Mouse (Mus musculus) macrophage (primary cell): ENCODE data around the gene Rbpj. TPM values are rescaled to one million over a fixed set of nuclear protein-coding genes. Genes with fewer than 3 reads are reported as not detected.
"Not testable (repeated sequence)": the region's sequence is repeated elsewhere in the genome, so short reads cannot be mapped to it uniquely, and the experiment has no call there.

Source experiments
- H3K27ac ChIP-seq: fragments of 350-480 bp; formaldehyde crosslinking; 2 replicates; pipeline ENCODE4 v1.9.0; 2021
- H3K36me3 ChIP-seq: fragments of 350-480 bp; formaldehyde crosslinking; 2 replicates; pipeline ENCODE4 v1.9.0; 2021; ENCODE audit errors: inconsistent target
- H3K4me3 ChIP-seq: fragments of 350-480 bp; formaldehyde crosslinking; 2 replicates; pipeline ENCODE4 v1.9.0; 2021; ENCODE audit errors: inconsistent target
- H3K79me2 ChIP-seq: fragments of 350-480 bp; formaldehyde crosslinking; 2 replicates; pipeline ENCODE4 v1.9.0; 2021; ENCODE audit errors: inconsistent target
- WGBS: methylation state at CpG from one replicate; pipeline ENCODE4 v1.1.7; 2026; ENCODE audit warnings: inconsistent platforms; ENCODE audit not compliant: missing documents; 5-methylcytosine and 5-hydroxymethylcytosine counted together
- polyA plus RNA-seq: library from polyadenylated mRNA; stranded (reverse); fragments of 250-400 nt; gene quantifications from 3 replicates; pipeline ENCODE4 v1.2.4, GENCODE M21; 2018; ENCODE audit warnings: inconsistent platforms

Rbpj gene
- polyA plus RNA-seq, 1 experiment from 2014 or later = 31.2 TPM

GRCm38 (mm10) chr5:53539860-53540633 lies 74.1 kb downstream of the Rbpj start:
- H3K79me2 ChIP-seq = no peaks in the 10 kb centered on the region
- peak overlapping the region; percentile 100 for H3K27ac ChIP-seq
- H3K36me3 ChIP-seq = no peaks in the 10 kb centered on the region
- peak overlapping the region; percentile 20 for H3K4me3 ChIP-seq
- 10% methylated on average over 18 of the region's 18 CpGs for WGBS

GRCm38 (mm10) chr5:53542073-53542472 lies 76.1 kb downstream of the Rbpj start:
- Histone ChIP-seq H3K36me3 (no peaks in the 10 kb centered on the region), H3K4me3 (no peak overlapping the region), H3K27ac (peak overlapping the region; percentile 100), H3K79me2 (no peaks in the 10 kb centered on the region)
- WGBS = 80% methylated on average over 1 of the region's 1 CpGs

GRCm38 (mm10) chr5:53543399-53543798 lies 77.4 kb downstream of the Rbpj start:
- H3K27ac ChIP-seq = peak overlapping the region; percentile 100
- no peaks in the 10 kb centered on the region for H3K36me3 ChIP-seq
- 46% methylated on average over 4 of the region's 4 CpGs for WGBS
- H3K79me2 ChIP-seq = no peaks in the 10 kb centered on the region
- no peak overlapping the region for H3K4me3 ChIP-seq

GRCm38 (mm10) chr5:53543945-53544344 lies 78.0 kb downstream of the Rbpj start:
- Histone ChIP-seq H3K4me3 (no peak overlapping the region), H3K36me3 (no peaks in the 10 kb centered on the region), H3K27ac (peak overlapping the region; percentile 100), H3K79me2 (no peaks in the 10 kb centered on the region)
- WGBS = 96% methylated on average over 4 of the region's 4 CpGs

GRCm38 (mm10) chr5:53546440-53546839 lies 80.5 kb downstream of the Rbpj start:
- 27% methylated on average over 6 of the region's 6 CpGs for WGBS
- Histone ChIP-seq H3K36me3 (no peaks in the 10 kb centered on the region), H3K27ac (peak overlapping the region; percentile 100), H3K4me3 (no peak overlapping the region), H3K79me2 (no peaks in the 10 kb centered on the region)

GRCm38 (mm10) chr5:53546979-53547472 lies 81.1 kb downstream of the Rbpj start:
- Histone ChIP-seq H3K36me3 (no peaks in the 10 kb centered on the region), H3K27ac (peak overlapping the region; percentile 100), H3K4me3 (no peak overlapping the region), H3K79me2 (no peaks in the 10 kb centered on the region)
- 5% methylated on average over 8 of the region's 9 CpGs for WGBS

GRCm38 (mm10) chr5:53550329-53550728 lies 84.4 kb downstream of the Rbpj start:
- not testable (repeated sequence) for H3K36me3 ChIP-seq, H3K27ac ChIP-seq, H3K79me2 ChIP-seq, H3K4me3 ChIP-seq
- 80% methylated on average over 1 of the region's 1 CpGs for WGBS

GRCm38 (mm10) chr5:53551394-53551793 lies 85.4 kb downstream of the Rbpj start:
- Histone ChIP-seq H3K79me2 (no peaks in the 10 kb centered on the region), H3K36me3 (no peaks in the 10 kb centered on the region), H3K27ac (no peak overlapping the region), H3K4me3 (no peak overlapping the region)
- WGBS = 94% methylated on average over 5 of the region's 6 CpGs

GRCm38 (mm10) chr5:53551910-53552309 lies 86.0 kb downstream of the Rbpj start:
- Histone ChIP-seq H3K4me3 (no peak overlapping the region), H3K79me2 (no peaks in the 10 kb centered on the region), H3K36me3 (no peaks in the 10 kb centered on the region), H3K27ac (no peak overlapping the region)
- WGBS = 93% methylated on average over 4 of the region's 4 CpGs

- H3K4me3 ChIP-seq = no peak overlapping the region
- no peaks in the 10 kb centered on the region for H3K36me3 ChIP-seq
- WGBS = 92% methylated on average over 1 of the region's 1 CpGs
- no peaks in the 10 kb centered on the region for H3K79me2 ChIP-seq
- no peak overlapping the region for H3K27ac ChIP-seq
Measured at GRCm38 (mm10) chr5:53553281-53553680, 87.3 kb downstream of the Rbpj start.

GRCm38 (mm10) chr5:53554180-53554579 lies 88.2 kb downstream of the Rbpj start:
- Histone ChIP-seq H3K79me2 (no peaks in the 10 kb centered on the region), H3K27ac (no peak overlapping the region), H3K4me3 (no peak overlapping the region), H3K36me3 (no peaks in the 10 kb centered on the region)
- 100% methylated on average over 2 of the region's 8 CpGs for WGBS

GRCm38 (mm10) chr5:53554926-53555325 lies 89.0 kb downstream of the Rbpj start:
- no peak overlapping the region for H3K27ac ChIP-seq
- no peaks in the 10 kb centered on the region for H3K36me3 ChIP-seq
- H3K4me3 ChIP-seq = no peak overlapping the region
- WGBS = 92% methylated on average over 4 of the region's 4 CpGs
- H3K79me2 ChIP-seq = no peaks in the 10 kb centered on the region

- H3K27ac ChIP-seq = no peak overlapping the region
- no peaks in the 10 kb centered on the region for H3K36me3 ChIP-seq
- 91% methylated on average over 8 of the region's 8 CpGs for WGBS
- H3K4me3 ChIP-seq = no peak overlapping the region
- H3K79me2 ChIP-seq = no peaks in the 10 kb centered on the region
Measured at GRCm38 (mm10) chr5:53555474-53555873, 89.5 kb downstream of the Rbpj start.

GRCm38 (mm10) chr5:53555929-53556328 lies 90.0 kb downstream of the Rbpj start:
- no peak overlapping the region for H3K27ac ChIP-seq
- no peaks in the 10 kb centered on the region for H3K79me2 ChIP-seq
- no peaks in the 10 kb centered on the region for H3K36me3 ChIP-seq
- no peak overlapping the region for H3K4me3 ChIP-seq
- WGBS = 95% methylated on average over 5 of the region's 5 CpGs

GRCm38 (mm10) chr5:53557544-53558260 lies 91.8 kb downstream of the Rbpj start:
- Histone ChIP-seq H3K36me3 (no peaks in the 10 kb centered on the region), H3K27ac (no peak overlapping the region), H3K79me2 (no peaks in the 10 kb centered on the region), H3K4me3 (no peak overlapping the region)
- 95% methylated on average over 6 of the region's 6 CpGs for WGBS
